Mouse (Mus musculus): ENCODE results near the gene Med15. TPM values are rescaled to one million over a fixed set of nuclear protein-coding genes. Genes with fewer than 3 reads are reported as not detected.

The Med15 gene
- polyA plus RNA-seq, 1 experiment from 2014 or later = 40.4 TPM

GRCm38 (mm10) chr16:17649925-17650605 is 82.6 kb downstream of the Med15 start:
- no peak overlapping the region for H3K27ac ChIP-seq (ENCODE audit: low read depth, low read length)
- H3K9ac ChIP-seq (ENCODE audit: low read length) = no peak overlapping the region
- no peaks in the 10 kb centered on the region for H3K4me1 ChIP-seq (ENCODE audit: control insufficient read depth, insufficient read depth, low read length)
- no peak overlapping the region for H3K4me2 ChIP-seq (ENCODE audit: low read depth)
- H3K36me3 ChIP-seq (ENCODE audit: control insufficient read depth, insufficient read depth, low read length) = peaks cover 19% of the 10 kb centered on the region
- DNase-seq (ENCODE audit: low spot score) (no peak), ATAC-seq (ENCODE audit: insufficient read depth, low FRiP score, low TSS enrichment) (no peak)
- H3K9me3 ChIP-seq (ENCODE audit: control insufficient read depth, low read length) = no peaks in the 10 kb centered on the region
- WGBS = 90% methylated on average over 16 of the region's 16 CpGs
- no peaks in the 10 kb centered on the region for H3K27me3 ChIP-seq (ENCODE audit: control insufficient read depth, insufficient read depth, low read length)
- H3K4me3 ChIP-seq (ENCODE audit: low read depth, low read length) = no peak overlapping the region

- no peak overlapping the region for H3K27ac ChIP-seq (ENCODE audit: low read depth, low read length)
- no peak for ATAC-seq (ENCODE audit: insufficient read depth, low FRiP score, low TSS enrichment)
- H3K4me3 ChIP-seq (ENCODE audit: low read depth, low read length) = no peak overlapping the region
These were observed 84.9 kb downstream of the Med15 start for GRCm38 (mm10) chr16:17647566-17648340.

GRCm38 (mm10) chr16:17647156-17647555 is 85.5 kb downstream of the Med15 start:
- ATAC-seq (ENCODE audit: insufficient read depth, low FRiP score, low TSS enrichment) = no peak
- H3K4me3 ChIP-seq (ENCODE audit: low read depth, low read length) = no peak overlapping the region
- no peaks in the 10 kb centered on the region for H3K9me3 ChIP-seq (ENCODE audit: control insufficient read depth, low read length)
- no peaks in the 10 kb centered on the region for H3K4me1 ChIP-seq (ENCODE audit: control insufficient read depth, insufficient read depth, low read length)
- WGBS = 25% methylated on average over 1 of the region's 1 CpGs
- DNase-seq (ENCODE audit: low spot score) = no peak
- no peak overlapping the region for H3K9ac ChIP-seq (ENCODE audit: low read length)
- H3K27ac ChIP-seq (ENCODE audit: low read depth, low read length) = no peak overlapping the region
- H3K4me2 ChIP-seq (ENCODE audit: low read depth) = peak overlapping the region; percentile 80
- H3K27me3 ChIP-seq (ENCODE audit: control insufficient read depth, insufficient read depth, low read length) = no peaks in the 10 kb centered on the region
- H3K36me3 ChIP-seq (ENCODE audit: control insufficient read depth, insufficient read depth, low read length) = peaks cover 13% of the 10 kb centered on the region

More at GRCm38 (mm10) chr16:17647566-17648340, 84.9 kb downstream of the Med15 start:
- H3K4me2 ChIP-seq (ENCODE audit: low read depth) = no peak overlapping the region
- peaks cover 11% of the 10 kb centered on the region for H3K36me3 ChIP-seq (ENCODE audit: control insufficient read depth, insufficient read depth, low read length)
- WGBS = 89% methylated on average over 10 of the region's 10 CpGs
- no peaks in the 10 kb centered on the region for H3K27me3 ChIP-seq (ENCODE audit: control insufficient read depth, insufficient read depth, low read length)
- H3K4me1 ChIP-seq (ENCODE audit: control insufficient read depth, insufficient read depth, low read length) = no peaks in the 10 kb centered on the region
- no peak for DNase-seq (ENCODE audit: low spot score)
- no peaks in the 10 kb centered on the region for H3K9me3 ChIP-seq (ENCODE audit: control insufficient read depth, low read length)
- H3K9ac ChIP-seq (ENCODE audit: low read length) = no peak overlapping the region

- H3K27me3 ChIP-seq (ENCODE audit: control insufficient read depth, insufficient read depth, low read length) = no peaks in the 10 kb centered on the region
- peaks cover 12% of the 10 kb centered on the region for H3K36me3 ChIP-seq (ENCODE audit: control insufficient read depth, insufficient read depth, low read length)
- no peaks in the 10 kb centered on the region for H3K9me3 ChIP-seq (ENCODE audit: control insufficient read depth, low read length)
- DNase-seq (ENCODE audit: low spot score) (peak; percentile 89), ATAC-seq (ENCODE audit: insufficient read depth, low FRiP score, low TSS enrichment) (peak; percentile 96)
- WGBS = 3% methylated on average over 62 of the region's 65 CpGs
- H3K4me1 ChIP-seq (ENCODE audit: control insufficient read depth, insufficient read depth, low read length) = no peaks in the 10 kb centered on the region
- H3K9ac ChIP-seq (ENCODE audit: low read length) = peak within 1 kb of the TSS; percentile 52
- H3K27ac ChIP-seq (ENCODE audit: low read depth, low read length) = no peak within 1 kb of the TSS
- H3K4me2 ChIP-seq (ENCODE audit: low read depth) = peak within 1 kb of the TSS; percentile 80
- H3K4me3 ChIP-seq (ENCODE audit: low read depth, low read length) = peak within 1 kb of the TSS; percentile 43
These were observed 86.2 kb downstream of the Med15 start, which contains the start of gene Ccdc74a for GRCm38 (mm10) chr16:17646310-17647114. TSS of gene Ccdc74a (plus strand) at chr16:17646470.

GRCm38 (mm10) chr16:17643437-17643990 is 89.2 kb downstream of the Med15 start:
- Histone ChIP-seq H3K27ac (ENCODE audit: low read depth, low read length) (no peak overlapping the region), H3K4me2 (ENCODE audit: low read depth) (no peak overlapping the region), H3K36me3 (ENCODE audit: control insufficient read depth, insufficient read depth, low read length) (peaks cover 27% of the 10 kb centered on the region), H3K9me3 (ENCODE audit: control insufficient read depth, low read length) (no peaks in the 10 kb centered on the region), H3K27me3 (ENCODE audit: control insufficient read depth, insufficient read depth, low read length) (no peaks in the 10 kb centered on the region), H3K9ac (ENCODE audit: low read length) (no peak overlapping the region), H3K4me1 (ENCODE audit: control insufficient read depth, insufficient read depth, low read length) (no peaks in the 10 kb centered on the region), H3K4me3 (ENCODE audit: low read depth, low read length) (no peak overlapping the region)
- ATAC-seq (ENCODE audit: insufficient read depth, low FRiP score, low TSS enrichment) = no peak
- WGBS = 90% methylated on average over 4 of the region's 4 CpGs
- no peak for DNase-seq (ENCODE audit: low spot score)

- Histone ChIP-seq H3K9ac (ENCODE audit: low read length) (no peak overlapping the region), H3K36me3 (ENCODE audit: control insufficient read depth, insufficient read depth, low read length) (peaks cover 29% of the 10 kb centered on the region), H3K4me2 (ENCODE audit: low read depth) (no peak overlapping the region), H3K4me1 (ENCODE audit: control insufficient read depth, insufficient read depth, low read length) (no peaks in the 10 kb centered on the region), H3K27me3 (ENCODE audit: control insufficient read depth, insufficient read depth, low read length) (no peaks in the 10 kb centered on the region), H3K9me3 (ENCODE audit: control insufficient read depth, low read length) (no peaks in the 10 kb centered on the region), H3K4me3 (ENCODE audit: low read depth, low read length) (no peak overlapping the region), H3K27ac (ENCODE audit: low read depth, low read length) (no peak overlapping the region)
- DNase-seq (ENCODE audit: low spot score) (no peak), ATAC-seq (ENCODE audit: insufficient read depth, low FRiP score, low TSS enrichment) (no peak)
- WGBS = 82% methylated on average over 8 of the region's 8 CpGs
These were observed 90.4 kb downstream of the Med15 start for GRCm38 (mm10) chr16:17642311-17642710.

GRCm38 (mm10) chr16:17641301-17641700 is 91.4 kb downstream of the Med15 start:
- H3K4me3 ChIP-seq (ENCODE audit: low read depth, low read length) = no peak overlapping the region; the same call in 1 of the 2 replicates
- H3K27ac ChIP-seq (ENCODE audit: low read depth, low read length) = no peak overlapping the region
- no peaks in the 10 kb centered on the region for H3K4me1 ChIP-seq (ENCODE audit: control insufficient read depth, insufficient read depth, low read length)
- peaks cover 29% of the 10 kb centered on the region for H3K36me3 ChIP-seq (ENCODE audit: control insufficient read depth, insufficient read depth, low read length)
- ATAC-seq (ENCODE audit: insufficient read depth, low FRiP score, low TSS enrichment) (no peak), DNase-seq (ENCODE audit: low spot score) (no peak)
- no peaks in the 10 kb centered on the region for H3K27me3 ChIP-seq (ENCODE audit: control insufficient read depth, insufficient read depth, low read length)
- WGBS = 87% methylated on average over 6 of the region's 6 CpGs
- no peaks in the 10 kb centered on the region for H3K9me3 ChIP-seq (ENCODE audit: control insufficient read depth, low read length)
- no peak overlapping the region for H3K4me2 ChIP-seq (ENCODE audit: low read depth)
- no peak overlapping the region for H3K9ac ChIP-seq (ENCODE audit: low read length)

GRCm38 (mm10) chr16:17640706-17641105 is 92.0 kb downstream of the Med15 start:
- no peak overlapping the region for H3K4me2 ChIP-seq (ENCODE audit: low read depth)
- no peak overlapping the region for H3K27ac ChIP-seq (ENCODE audit: low read depth, low read length)
- no peaks in the 10 kb centered on the region for H3K27me3 ChIP-seq (ENCODE audit: control insufficient read depth, insufficient read depth, low read length)
- H3K4me3 ChIP-seq (ENCODE audit: low read depth, low read length) = no peak overlapping the region
- H3K36me3 ChIP-seq (ENCODE audit: control insufficient read depth, insufficient read depth, low read length) = peaks cover 29% of the 10 kb centered on the region
- ATAC-seq (ENCODE audit: insufficient read depth, low FRiP score, low TSS enrichment) = no peak
- no peak for DNase-seq (ENCODE audit: low spot score)
- 94% methylated on average over 9 of the region's 9 CpGs for WGBS
- no peak overlapping the region for H3K9ac ChIP-seq (ENCODE audit: low read length)
- H3K9me3 ChIP-seq (ENCODE audit: control insufficient read depth, low read length) = no peaks in the 10 kb centered on the region
- no peaks in the 10 kb centered on the region for H3K4me1 ChIP-seq (ENCODE audit: control insufficient read depth, insufficient read depth, low read length)

Data from neural tube, embryonic 11.5 days (tissue).